Mouse (Mus musculus): Measurements from ENCODE around the gene Hnrnpll. TPM values are rescaled to one million over a fixed set of nuclear protein-coding genes. Genes with fewer than 3 reads are reported as not detected.

Gene Hnrnpll
- polyA plus RNA-seq, 1 experiment from 2014 or later, result 57.2 TPM

- 80% methylated on average over 5 of the region's 5 CpGs for WGBS
Observed at GRCm38 (mm10) chr17:79998986-79999385, 63.1 kb downstream of the Hnrnpll start.

DNA sequence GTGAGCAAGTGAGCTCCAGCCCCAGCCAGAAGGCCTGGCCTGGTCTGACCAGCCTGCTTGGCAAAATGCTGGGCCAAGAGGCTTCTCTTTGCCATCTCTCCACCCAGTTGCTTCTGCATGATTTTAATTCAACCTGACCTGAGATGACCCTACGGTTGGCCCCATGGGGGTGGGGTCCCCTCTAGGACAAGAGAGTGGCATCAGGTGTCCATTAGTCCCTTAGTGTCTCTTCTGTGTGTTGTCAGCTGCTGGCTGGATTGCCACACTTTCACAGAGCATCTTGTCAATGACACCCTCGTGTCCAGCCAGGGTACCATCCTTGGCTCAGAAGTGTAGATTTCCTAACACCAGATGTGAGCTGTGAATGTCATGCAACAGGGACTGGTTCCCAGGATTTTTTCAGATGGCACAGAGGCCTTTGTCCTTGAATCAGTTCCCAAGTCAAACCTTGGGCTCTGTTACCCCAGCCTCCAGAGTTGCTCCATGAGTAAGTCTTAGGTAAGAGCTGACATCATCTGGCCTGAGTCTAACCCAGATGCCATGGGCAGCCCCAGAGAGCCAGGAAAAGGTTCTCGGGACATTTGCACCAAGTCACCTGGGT is 66.9 kb downstream of the Hnrnpll start:
- no peak for ATAC-seq (replicated peaks; ENCODE audit: low FRiP score)
- Histone ChIP-seq H3K4me1 (replicated peaks; ENCODE audit: control insufficient read depth, insufficient read depth, low read length) (no peaks in the 10 kb centered on the region), H3K27me3 (replicated peaks; ENCODE audit: control insufficient read depth, insufficient read depth, low read length) (no peaks in the 10 kb centered on the region), H3K36me3 (ENCODE audit: control insufficient read depth, insufficient read depth, low read length) (no peaks in the 10 kb centered on the region), H3K4me3 (ENCODE audit: low read depth, low read length) (no peak overlapping the region), H3K27ac (ENCODE audit: low read depth, low read length) (no peak overlapping the region), H3K9me3 (ENCODE audit: control insufficient read depth, low read length) (no peaks in the 10 kb centered on the region), H3K4me2 (no peak overlapping the region), H3K9ac (ENCODE audit: low read depth, low read length) (no peak overlapping the region)
- DNase-seq (ENCODE audit: low spot score), result no peak
- WGBS, result 82% methylated on average over 3 of the region's 3 CpGs

More at GRCm38 (mm10) chr17:79998986-79999385, 63.1 kb downstream of the Hnrnpll start:
- DNase-seq (ENCODE audit: low spot score) (no peak), ATAC-seq (replicated peaks; ENCODE audit: low FRiP score) (no peak)
- no peaks in the 10 kb centered on the region for H3K36me3 ChIP-seq (ENCODE audit: control insufficient read depth, insufficient read depth, low read length)
- no peaks in the 10 kb centered on the region for H3K9me3 ChIP-seq (ENCODE audit: control insufficient read depth, low read length)
- H3K27me3 ChIP-seq (replicated peaks; ENCODE audit: control insufficient read depth, insufficient read depth, low read length), result no peaks in the 10 kb centered on the region
- no peaks in the 10 kb centered on the region for H3K4me1 ChIP-seq (replicated peaks; ENCODE audit: control insufficient read depth, insufficient read depth, low read length)
- H3K4me2 ChIP-seq, result no peak overlapping the region
- no peak overlapping the region for H3K27ac ChIP-seq (ENCODE audit: low read depth, low read length)
- H3K9ac ChIP-seq (ENCODE audit: low read depth, low read length), result no peak overlapping the region
- no peak overlapping the region for H3K4me3 ChIP-seq (ENCODE audit: low read depth, low read length)

- DNase-seq (ENCODE audit: low spot score) (no peak), ATAC-seq (replicated peaks; ENCODE audit: low FRiP score) (no peak)
- no peak overlapping the region for H3K9ac ChIP-seq (ENCODE audit: low read depth, low read length)
- H3K4me3 ChIP-seq (ENCODE audit: low read depth, low read length), result no peak overlapping the region
- no peaks in the 10 kb centered on the region for H3K27me3 ChIP-seq (replicated peaks; ENCODE audit: control insufficient read depth, insufficient read depth, low read length)
- H3K9me3 ChIP-seq (ENCODE audit: control insufficient read depth, low read length), result no peaks in the 10 kb centered on the region
- no peaks in the 10 kb centered on the region for H3K36me3 ChIP-seq (ENCODE audit: control insufficient read depth, insufficient read depth, low read length)
- H3K4me2 ChIP-seq, result no peak overlapping the region
- H3K4me1 ChIP-seq (replicated peaks; ENCODE audit: control insufficient read depth, insufficient read depth, low read length), result no peaks in the 10 kb centered on the region
- 84% methylated on average over 3 of the region's 3 CpGs for WGBS
- H3K27ac ChIP-seq (ENCODE audit: low read depth, low read length), result no peak overlapping the region
Observed at GRCm38 (mm10) chr17:79992114-79992513, 70.0 kb downstream of the Hnrnpll start.

- H3K36me3 ChIP-seq (ENCODE audit: control insufficient read depth, insufficient read depth, low read length), result no peaks in the 10 kb centered on the region
- no peak overlapping the region for H3K4me2 ChIP-seq
- no peak overlapping the region for H3K27ac ChIP-seq (ENCODE audit: low read depth, low read length)
- 75% methylated on average over 12 of the region's 12 CpGs for WGBS
- no peaks in the 10 kb centered on the region for H3K9me3 ChIP-seq (ENCODE audit: control insufficient read depth, low read length)
- H3K4me1 ChIP-seq (replicated peaks; ENCODE audit: control insufficient read depth, insufficient read depth, low read length), result no peaks in the 10 kb centered on the region
- H3K27me3 ChIP-seq (replicated peaks; ENCODE audit: control insufficient read depth, insufficient read depth, low read length), result no peaks in the 10 kb centered on the region
- ATAC-seq (replicated peaks; ENCODE audit: low FRiP score) (no peak), DNase-seq (ENCODE audit: low spot score) (no peak)
- H3K9ac ChIP-seq (ENCODE audit: low read depth, low read length), result no peak overlapping the region
- H3K4me3 ChIP-seq (ENCODE audit: low read depth, low read length), result no peak overlapping the region
Observed at GRCm38 (mm10) chr17:79991166-79991958, 70.8 kb downstream of the Hnrnpll start.

GRCm38 (mm10) chr17:79990161-79990560 is 72.0 kb downstream of the Hnrnpll start:
- H3K9ac ChIP-seq (ENCODE audit: low read depth, low read length), result no peak overlapping the region
- H3K4me1 ChIP-seq (replicated peaks; ENCODE audit: control insufficient read depth, insufficient read depth, low read length), result no peaks in the 10 kb centered on the region
- H3K4me3 ChIP-seq (ENCODE audit: low read depth, low read length), result no peak overlapping the region
- no peak for DNase-seq (ENCODE audit: low spot score)
- no peaks in the 10 kb centered on the region for H3K9me3 ChIP-seq (ENCODE audit: control insufficient read depth, low read length)
- H3K27ac ChIP-seq (ENCODE audit: low read depth, low read length), result no peak overlapping the region
- WGBS, result 80% methylated on average over 7 of the region's 7 CpGs
- no peaks in the 10 kb centered on the region for H3K36me3 ChIP-seq (ENCODE audit: control insufficient read depth, insufficient read depth, low read length)
- no peak for ATAC-seq (replicated peaks; ENCODE audit: low FRiP score)
- no peak overlapping the region for H3K4me2 ChIP-seq
- H3K27me3 ChIP-seq (replicated peaks; ENCODE audit: control insufficient read depth, insufficient read depth, low read length), result no peaks in the 10 kb centered on the region

GRCm38 (mm10) chr17:79984450-79984849 is 77.7 kb downstream of the Hnrnpll start:
- no peak overlapping the region for H3K4me2 ChIP-seq
- peaks cover 6% of the 10 kb centered on the region for H3K4me1 ChIP-seq (replicated peaks; ENCODE audit: control insufficient read depth, insufficient read depth, low read length)
- DNase-seq (ENCODE audit: low spot score) (no peak), ATAC-seq (replicated peaks; ENCODE audit: low FRiP score) (no peak)
- H3K9me3 ChIP-seq (ENCODE audit: control insufficient read depth, low read length), result no peaks in the 10 kb centered on the region
- no peaks in the 10 kb centered on the region for H3K36me3 ChIP-seq (ENCODE audit: control insufficient read depth, insufficient read depth, low read length)
- no peak overlapping the region for H3K4me3 ChIP-seq (ENCODE audit: low read depth, low read length)
- no peak overlapping the region for H3K9ac ChIP-seq (ENCODE audit: low read depth, low read length)
- H3K27me3 ChIP-seq (replicated peaks; ENCODE audit: control insufficient read depth, insufficient read depth, low read length), result no peaks in the 10 kb centered on the region
- WGBS, result 89% methylated on average over 7 of the region's 7 CpGs
- H3K27ac ChIP-seq (ENCODE audit: low read depth, low read length), result no peak overlapping the region

- Histone ChIP-seq H3K27ac (ENCODE audit: low read depth, low read length) (no peak overlapping the region), H3K4me2 (no peak overlapping the region), H3K4me3 (ENCODE audit: low read depth, low read length) (no peak overlapping the region), H3K4me1 (replicated peaks; ENCODE audit: control insufficient read depth, insufficient read depth, low read length) (peaks cover 6% of the 10 kb centered on the region), H3K9me3 (ENCODE audit: control insufficient read depth, low read length) (no peaks in the 10 kb centered on the region), H3K36me3 (ENCODE audit: control insufficient read depth, insufficient read depth, low read length) (no peaks in the 10 kb centered on the region), H3K27me3 (replicated peaks; ENCODE audit: control insufficient read depth, insufficient read depth, low read length) (no peaks in the 10 kb centered on the region), H3K9ac (ENCODE audit: low read depth, low read length) (no peak overlapping the region)
- no peak for DNase-seq (ENCODE audit: low spot score)
- 61% methylated on average over 8 of the region's 8 CpGs for WGBS
- ATAC-seq (replicated peaks; ENCODE audit: low FRiP score), result no peak
Observed at GRCm38 (mm10) chr17:79982955-79983529, 79.1 kb downstream of the Hnrnpll start.

- H3K4me3 ChIP-seq (ENCODE audit: low read depth, low read length), result no peak overlapping the region
- H3K9ac ChIP-seq (ENCODE audit: low read depth, low read length), result no peak overlapping the region
- H3K4me2 ChIP-seq, result no peak overlapping the region
- H3K27ac ChIP-seq (ENCODE audit: low read depth, low read length), result no peak overlapping the region
- 39% methylated on average over 7 of the region's 7 CpGs for WGBS
- peaks cover 6% of the 10 kb centered on the region for H3K4me1 ChIP-seq (replicated peaks; ENCODE audit: control insufficient read depth, insufficient read depth, low read length)
- DNase-seq (ENCODE audit: low spot score) (no peak), ATAC-seq (replicated peaks; ENCODE audit: low FRiP score) (no peak)
- H3K36me3 ChIP-seq (ENCODE audit: control insufficient read depth, insufficient read depth, low read length), result no peaks in the 10 kb centered on the region
- no peaks in the 10 kb centered on the region for H3K9me3 ChIP-seq (ENCODE audit: control insufficient read depth, low read length)
- no peaks in the 10 kb centered on the region for H3K27me3 ChIP-seq (replicated peaks; ENCODE audit: control insufficient read depth, insufficient read depth, low read length)
Observed at GRCm38 (mm10) chr17:79982548-79982947, 79.6 kb downstream of the Hnrnpll start.
